Mouse (Mus musculus) neutrophil, adult 5-6 weeks (primary cell): ENCODE measurements around the gene Pigt. TPM values are rescaled to one million over a fixed set of nuclear protein-coding genes. Genes with fewer than 3 reads are reported as not detected.
A peak's percentile ranks its signal among the peaks of the same experiment; 100 is the strongest.

Source experiments
- ATAC-seq: fragments of 151-379, 151-347 bp; 2 replicates; pipeline ENCODE4 v1.8.0; 2017; ENCODE audit warnings: mild to moderate bottlenecking, moderate TSS enrichment; ENCODE audit not compliant: insufficient number of reproducible peaks, poor library complexity, low FRiP score, severe bottlenecking; ENCODE audit errors: extremely low read depth
- total RNA-seq: library from RNA; stranded (forward); fragments of 200-1000 nt; gene quantifications from 2 replicates; pipeline ENCODE4 v1.2.3, GENCODE M21; 2017

Pigt gene
- total RNA-seq, 1 experiment from 2014 or later = 29.7 TPM

GRCm38 (mm10) chr2:164473624-164474023, 23.7 kb upstream of the Pigt start, which contains the start of gene Trp53tg5:
Trp53tg5 (minus strand) TSS chr2:164473724.
- ATAC-seq = no peak

GRCm38 (mm10) chr2:164485681-164486257, 11.6 kb upstream of the Pigt start, which contains the start of gene Dbndd2:
Dbndd2 (plus strand) TSS chr2:164486106.
- ATAC-seq = 0 out of 2 replicates have a peak, but pooled peaks have one; percentile 22

GRCm38 (mm10) chr2:164486258-164487114, 10.8 kb upstream of the Pigt start:
- no peak; the same call in 1 of the 2 replicates for ATAC-seq

- no peak for ATAC-seq
These were observed 10.2 kb upstream of the Pigt start for GRCm38 (mm10) chr2:164487115-164487527.

- ATAC-seq = no peak
These were observed 9.5 kb upstream of the Pigt start for GRCm38 (mm10) chr2:164487812-164488211.

- no peak for ATAC-seq
These were observed 3.2 kb upstream of the Pigt start for GRCm38 (mm10) chr2:164494126-164494525.

- no peak for ATAC-seq
These were observed 989 bp upstream of the Pigt start for GRCm38 (mm10) chr2:164496331-164496730.

- no peak for ATAC-seq
These were observed 460 bp downstream of the Pigt start for GRCm38 (mm10) chr2:164497691-164498268.

GRCm38 (mm10) chr2:164499317-164499716, 2.0 kb downstream of the Pigt start:
- ATAC-seq = no peak

- no peak for ATAC-seq
These were observed 3.2 kb downstream of the Pigt start for GRCm38 (mm10) chr2:164500511-164500910.

GRCm38 (mm10) chr2:164504919-164505318, 7.6 kb downstream of the Pigt start:
- no peak for ATAC-seq

GRCm38 (mm10) chr2:164505619-164506347, 8.5 kb downstream of the Pigt start:
- no peak for ATAC-seq

- ATAC-seq = no peak
These were observed 10.5 kb downstream of the Pigt start for GRCm38 (mm10) chr2:164507811-164508210.

- ATAC-seq = no peak
These were observed 13.4 kb downstream of the Pigt start for GRCm38 (mm10) chr2:164510621-164511190.

GRCm38 (mm10) chr2:164512121-164512909, 15.0 kb downstream of the Pigt start:
- no peak for ATAC-seq

- no peak for ATAC-seq
These were observed 16.1 kb downstream of the Pigt start for GRCm38 (mm10) chr2:164513389-164513788.

GRCm38 (mm10) chr2:164514916-164515315, 17.6 kb downstream of the Pigt start:
- no peak for ATAC-seq

GRCm38 (mm10) chr2:164515897-164516296, 18.6 kb downstream of the Pigt start:
- ATAC-seq = no peak
